Mouse (Mus musculus): ENCODE results near the gene Hif3a.

GRCm38 (mm10) chr7:17003230-17003960 lies 58.8 kb downstream of the Hif3a start:
- TF ChIP-seq CTCF (IDR thresholded peaks at IDR 0.05; ENCODE audit: extremely low read depth, insufficient read depth, insufficient read length, insufficient replicate concordance) (no peak), POLR2A (IDR thresholded peaks at IDR 0.05; ENCODE audit: low read depth, low read length) (no peak)
